Mouse (Mus musculus) midbrain, embryonic 15.5 days (tissue): ENCODE data around the gene Lhx9. TPM values are rescaled to one million over a fixed set of nuclear protein-coding genes. Genes with fewer than 3 reads are reported as not detected.

Experiments
- ATAC-seq: fragments of 200-750 bp; cut with Nextera tagmentation; replicated peaks from 2 replicates; pipeline ENCODE4 v1.8.0; 2017; ENCODE audit warnings: moderate TSS enrichment
- H3K27ac ChIP-seq: fragments of 300-500 bp; sonication (generic); 2 replicates; pipeline ENCODE4 v1.5.1; 2015; ENCODE audit warnings: mild to moderate bottlenecking, inconsistent platforms
- H3K27me3 ChIP-seq: fragments of 300-500 bp; sonication (generic); replicated peaks from 2 replicates; pipeline ENCODE4 v1.6.1; 2015; ENCODE audit warnings: inconsistent platforms
- H3K36me3 ChIP-seq: fragments of 300-500 bp; sonication (generic); replicated peaks from 2 replicates; pipeline ENCODE4 v1.6.1; 2015; ENCODE audit warnings: inconsistent platforms
- H3K4me1 ChIP-seq: fragments of 300-500 bp; sonication (generic); 2 replicates; pipeline ENCODE4 v1.6.1; 2015; ENCODE audit warnings: inconsistent platforms
- H3K4me2 ChIP-seq: fragments of 300-500 bp; sonication (generic); 2 replicates; pipeline ENCODE4 v1.6.1; 2015; ENCODE audit warnings: inconsistent platforms, mild to moderate bottlenecking, moderate library complexity
- H3K4me3 ChIP-seq: fragments of 300-500 bp; sonication (generic); 2 replicates; pipeline ENCODE4 v1.5.1; 2015; ENCODE audit warnings: mild to moderate bottlenecking, inconsistent platforms
- H3K9ac ChIP-seq: fragments of 300-500 bp; sonication (generic); 2 replicates; pipeline ENCODE4 v1.6.1; 2015; ENCODE audit warnings: mild to moderate bottlenecking, inconsistent platforms
- H3K9me3 ChIP-seq: fragments of 300-500 bp; sonication (generic); 2 replicates; pipeline ENCODE4 v1.6.1; 2016; ENCODE audit warnings: inconsistent platforms
- WGBS: fragments of 180-500 bp; shearing (Covaris S2); methylation state at CpG from one replicate; pipeline ENCODE4 v1.1.7; 2015; ENCODE audit warnings: mixed read lengths; 5-methylcytosine and 5-hydroxymethylcytosine counted together
- polyA plus RNA-seq: library from polyadenylated mRNA; unstranded; fragments of >200 nt; fragmentation: Nextera tagmentation; extraction: Ambion mirVana; gene quantifications from 2 replicates; pipeline ENCODE4 v1.2.1, GENCODE M21; 2015

Lhx9 gene
- polyA plus RNA-seq, 1 experiment from 2014 or later: 124 TPM

DNA sequence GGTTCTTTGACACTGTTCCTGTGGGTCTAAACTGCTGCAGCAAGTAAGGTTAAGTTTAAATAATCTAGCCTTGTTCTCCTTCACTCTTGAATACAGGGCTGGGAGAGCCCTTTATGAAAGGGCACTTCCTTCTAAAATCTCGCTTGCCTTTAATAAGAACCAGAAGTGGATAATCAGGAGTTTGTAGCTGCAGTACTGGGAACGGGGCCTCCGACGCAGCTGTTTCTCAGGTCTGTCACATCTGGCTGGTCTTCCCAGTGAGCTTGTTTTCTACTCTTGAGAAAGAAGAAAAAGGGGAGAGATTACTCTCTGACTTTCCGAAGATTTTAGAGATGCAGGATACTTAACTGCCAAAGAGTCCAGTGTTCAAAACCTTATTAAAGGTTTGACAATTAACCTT is 64.4 kb downstream of the Lhx9 start:
- no peak for ATAC-seq
- Histone ChIP-seq H3K4me3 (no peak overlapping the region), H3K9ac (no peak overlapping the region), H3K27me3 (no peaks in the 10 kb centered on the region), H3K36me3 (no peaks in the 10 kb centered on the region), H3K9me3 (no peaks in the 10 kb centered on the region), H3K27ac (no peak overlapping the region), H3K4me2 (no peak overlapping the region), H3K4me1 (no peaks in the 10 kb centered on the region)
- 71% methylated on average over 5 of the region's 5 CpGs for WGBS

Other genes starting within 250 kb of the Lhx9 start
- gene Nek7, start 228.4 kb downstream of the Lhx9 start, polyA plus RNA-seq: 17.8 and 21.4 TPM in 2 replicates
- 33.6 and 37.6 TPM in 2 replicates for gene 2310009B15Rik, start 8.3 kb upstream of the Lhx9 start, polyA plus RNA-seq
- gene Dennd1b, start 114.9 kb upstream of the Lhx9 start, polyA plus RNA-seq: 11.9 and 12.7 TPM in 2 replicates